Mouse (Mus musculus): ENCODE data around the gene Rnf121. TPM values are rescaled to one million over a fixed set of nuclear protein-coding genes. Genes with fewer than 3 reads are reported as not detected.

Gene Rnf121
- polyA plus RNA-seq (2015; fragmentation: Nextera tagmentation; extraction: Ambion mirVana), result 18.6 and 19.2 TPM in 2 replicates

- DNase-seq (ENCODE audit: low spot score), result peak; percentile 93
Measured at GRCm38 (mm10) chr7:102065046-102065891, at the start of gene Rnf121, which contains the start of the genes Xndc1 and Xntrpc. Gene Rnf121, minus strand, starts transcription at chr7:102065469. Gene Xndc1, plus strand, starts transcription at chr7:102065511. Gene Xntrpc, plus strand, starts transcription at chr7:102065713.

- DNase-seq (ENCODE audit: low spot score), result no peak
Measured at GRCm38 (mm10) chr7:102113151-102113729, 48.0 kb upstream of the Rnf121 start.

GRCm38 (mm10) chr7:102109746-102110145 is 44.5 kb upstream of the Rnf121 start:
- no peak for DNase-seq (ENCODE audit: low spot score)

- peak; percentile 30 for DNase-seq (ENCODE audit: low spot score)
Measured at GRCm38 (mm10) chr7:102109171-102109570, 43.9 kb upstream of the Rnf121 start, which contains the start of gene Art5. Gene Art5, minus strand, starts transcription at chr7:102109489.

- no peak for DNase-seq (ENCODE audit: low spot score)
Measured at GRCm38 (mm10) chr7:102108206-102108605, 42.9 kb upstream of the Rnf121 start.

- peak; percentile 82 for DNase-seq (ENCODE audit: low spot score)
Measured at GRCm38 (mm10) chr7:102106700-102107141, 41.5 kb upstream of the Rnf121 start.

GRCm38 (mm10) chr7:102104126-102104525 is 38.9 kb upstream of the Rnf121 start:
- no peak for DNase-seq (ENCODE audit: low spot score)

GRCm38 (mm10) chr7:102103555-102103954 is 38.3 kb upstream of the Rnf121 start:
- DNase-seq (ENCODE audit: low spot score), result no peak

GRCm38 (mm10) chr7:102102696-102103095 is 37.4 kb upstream of the Rnf121 start:
- DNase-seq (ENCODE audit: low spot score), result no peak

- no peak for DNase-seq (ENCODE audit: low spot score)
Measured at GRCm38 (mm10) chr7:102102241-102102640, 37.0 kb upstream of the Rnf121 start.

- no peak for DNase-seq (ENCODE audit: low spot score)
Measured at GRCm38 (mm10) chr7:102101487-102101886, 36.2 kb upstream of the Rnf121 start, which contains the start of gene Art1. Gene Art1, plus strand, starts transcription at chr7:102101743.

- DNase-seq (ENCODE audit: low spot score), result no peak
Measured at GRCm38 (mm10) chr7:102100868-102101267, 35.6 kb upstream of the Rnf121 start.

- peak; percentile 83 for DNase-seq (ENCODE audit: low spot score)
Measured at GRCm38 (mm10) chr7:102099760-102100661, 34.7 kb upstream of the Rnf121 start.

- no peak for DNase-seq (ENCODE audit: low spot score)
Measured at GRCm38 (mm10) chr7:102087336-102087735, 22.1 kb upstream of the Rnf121 start.

GRCm38 (mm10) chr7:102084041-102084696 is 18.9 kb upstream of the Rnf121 start:
- DNase-seq (ENCODE audit: low spot score), result no peak

GRCm38 (mm10) chr7:102082816-102083215 is 17.5 kb upstream of the Rnf121 start, which contains the start of gene Trpc2:
Gene Trpc2, plus strand, starts transcription at chr7:102083116.
- no peak for DNase-seq (ENCODE audit: low spot score)

- no peak for DNase-seq (ENCODE audit: low spot score)
Measured at GRCm38 (mm10) chr7:102081784-102082183, 16.5 kb upstream of the Rnf121 start.

- no peak for DNase-seq (ENCODE audit: low spot score)
Measured at GRCm38 (mm10) chr7:102080311-102080710, 15.0 kb upstream of the Rnf121 start.

GRCm38 (mm10) chr7:102078517-102078916 is 13.2 kb upstream of the Rnf121 start:
- peak; percentile 45 for DNase-seq (ENCODE audit: low spot score)

GRCm38 (mm10) chr7:102076714-102077296 is 11.5 kb upstream of the Rnf121 start:
- peak; percentile 70 for DNase-seq (ENCODE audit: low spot score)
